Mouse (Mus musculus) heart, adult 2 months (tissue): Measurements from ENCODE around the gene Kpna3.

Source experiments
- CTCF ChIP-seq: fragments of 200-600 bp; IDR thresholded peaks from 2 replicates; pipeline ENCODE4 v1.8.1; 2022; ENCODE audit warnings: antibody characterized with exemption, mild to moderate bottlenecking, moderate library complexity
- EP300 ChIP-seq: fragments of 200-500 bp; IDR thresholded peaks from 2 replicates; pipeline ENCODE4 v1.6.1; 2011; ENCODE audit warnings: low read depth, low read length, control low read depth; ENCODE audit not compliant: insufficient read depth
- POLR2A ChIP-seq: fragments of 200-500 bp; IDR thresholded peaks from 2 replicates; pipeline ENCODE4 v1.6.1; 2011; ENCODE audit warnings: mild to moderate bottlenecking, low read depth, low read length, control low read depth; ENCODE audit not compliant: insufficient read depth

GRCm38 (mm10) chr14:61438171-61438945 lies 1.3 kb downstream of the Kpna3 start:
- no peak for TF ChIP-seq EP300
- TF ChIP-seq CTCF = peak; percentile 50
- no peak for TF ChIP-seq POLR2A
